Mouse (Mus musculus): ENCODE measurements around the gene Bsx. TPM values are rescaled to one million over a fixed set of nuclear protein-coding genes. Genes with fewer than 3 reads are reported as not detected.
A peak's percentile ranks its signal among the peaks of the same experiment; 100 is the strongest.

The Bsx gene
- not detected in 2 replicates for polyA plus RNA-seq (2016; fragmentation: Nextera tagmentation; extraction: Ambion mirVana)

GRCm38 (mm10) chr9:40873556-40874470, at the start of gene Bsx:
Gene Bsx, plus strand, starts transcription at chr9:40874127.
- no peak within 1 kb of the TSS for H3K9ac ChIP-seq
- peak within 1 kb of the TSS; percentile 46 for H3K4me2 ChIP-seq (replicated peaks)
- H3K9me3 ChIP-seq = no peaks in the 10 kb centered on the region
- H3K36me3 ChIP-seq = no peaks in the 10 kb centered on the region
- ATAC-seq (ENCODE audit: low FRiP score, low read depth) = peak; percentile 80
- peaks cover 98% of the 10 kb centered on the region for H3K27me3 ChIP-seq (replicated peaks)
- WGBS = 2% methylated on average over 32 of the region's 32 CpGs
- peaks cover 21% of the 10 kb centered on the region; the same call in 1 of the 2 replicates for H3K4me1 ChIP-seq
- no peak within 1 kb of the TSS for H3K27ac ChIP-seq
- no peak within 1 kb of the TSS for H3K4me3 ChIP-seq

GRCm38 (mm10) chr9:40825601-40826000, 48.3 kb upstream of the Bsx start:
- Histone ChIP-seq H3K9me3 (no peaks in the 10 kb centered on the region), H3K27me3 (replicated peaks) (no peaks in the 10 kb centered on the region), H3K27ac (no peak overlapping the region), H3K4me2 (replicated peaks) (no peak overlapping the region), H3K4me3 (no peak overlapping the region), H3K4me1 (peaks cover 10% of the 10 kb centered on the region), H3K9ac (no peak overlapping the region), H3K36me3 (no peaks in the 10 kb centered on the region)
- 53% methylated on average over 6 of the region's 6 CpGs for WGBS
- no peak for ATAC-seq (ENCODE audit: low FRiP score, low read depth)

GRCm38 (mm10) chr9:40827366-40827765, 46.6 kb upstream of the Bsx start:
- Histone ChIP-seq H3K4me1 (peaks cover 1% of the 10 kb centered on the region; the same call in 1 of the 2 replicates), H3K27me3 (replicated peaks) (no peaks in the 10 kb centered on the region), H3K4me3 (no peak overlapping the region), H3K27ac (no peak overlapping the region), H3K9ac (no peak overlapping the region), H3K9me3 (no peaks in the 10 kb centered on the region), H3K36me3 (no peaks in the 10 kb centered on the region), H3K4me2 (replicated peaks) (no peak overlapping the region)
- WGBS = 77% methylated on average over 4 of the region's 4 CpGs
- ATAC-seq (ENCODE audit: low FRiP score, low read depth) = no peak

GRCm38 (mm10) chr9:40834569-40834968, 39.4 kb upstream of the Bsx start:
- H3K27me3 ChIP-seq (replicated peaks) = no peaks in the 10 kb centered on the region
- H3K4me1 ChIP-seq = no peaks in the 10 kb centered on the region
- H3K4me3 ChIP-seq = no peak overlapping the region
- no peak overlapping the region for H3K9ac ChIP-seq
- WGBS = 9% methylated on average over 12 of the region's 12 CpGs
- no peak for ATAC-seq (ENCODE audit: low FRiP score, low read depth)
- H3K36me3 ChIP-seq = no peaks in the 10 kb centered on the region
- H3K4me2 ChIP-seq (replicated peaks) = no peak overlapping the region
- no peak overlapping the region for H3K27ac ChIP-seq
- no peaks in the 10 kb centered on the region for H3K9me3 ChIP-seq

- Histone ChIP-seq H3K9me3 (no peaks in the 10 kb centered on the region), H3K27me3 (replicated peaks) (no peaks in the 10 kb centered on the region), H3K4me3 (no peak overlapping the region), H3K27ac (no peak overlapping the region), H3K4me1 (no peaks in the 10 kb centered on the region), H3K9ac (no peak overlapping the region), H3K36me3 (no peaks in the 10 kb centered on the region), H3K4me2 (replicated peaks) (no peak overlapping the region)
- no peak for ATAC-seq (ENCODE audit: low FRiP score, low read depth)
- whole genome bisulfite sequencing = 86% methylated on average over 3 of the region's 3 CpGs
Measured at GRCm38 (mm10) chr9:40836681-40837080, 37.2 kb upstream of the Bsx start.

- ATAC-seq (ENCODE audit: low FRiP score, low read depth) = no peak
Measured at GRCm38 (mm10) chr9:40839662-40840061, 34.3 kb upstream of the Bsx start.

GRCm38 (mm10) chr9:40851515-40851914, 22.4 kb upstream of the Bsx start:
- no peak overlapping the region for H3K4me2 ChIP-seq (replicated peaks)
- H3K4me1 ChIP-seq = no peaks in the 10 kb centered on the region
- no peak overlapping the region for H3K9ac ChIP-seq
- H3K9me3 ChIP-seq = no peaks in the 10 kb centered on the region
- 39% methylated on average over 2 of the region's 2 CpGs for WGBS
- H3K27me3 ChIP-seq (replicated peaks) = peaks cover 8% of the 10 kb centered on the region; the same call in 1 of the 2 replicates
- no peaks in the 10 kb centered on the region for H3K36me3 ChIP-seq
- H3K4me3 ChIP-seq = no peak overlapping the region
- no peak for ATAC-seq (ENCODE audit: low FRiP score, low read depth)
- no peak overlapping the region for H3K27ac ChIP-seq

More at GRCm38 (mm10) chr9:40839662-40840061, 34.3 kb upstream of the Bsx start:
- H3K27me3 ChIP-seq (replicated peaks) = no peaks in the 10 kb centered on the region
- H3K4me2 ChIP-seq (replicated peaks) = no peak overlapping the region
- H3K27ac ChIP-seq = no peak overlapping the region
- H3K9me3 ChIP-seq = no peaks in the 10 kb centered on the region
- H3K4me3 ChIP-seq = no peak overlapping the region
- H3K9ac ChIP-seq = no peak overlapping the region
- H3K36me3 ChIP-seq = no peaks in the 10 kb centered on the region
- no peaks in the 10 kb centered on the region for H3K4me1 ChIP-seq
- 81% methylated on average over 3 of the region's 3 CpGs for WGBS

GRCm38 (mm10) chr9:40858461-40859160, 15.3 kb upstream of the Bsx start:
- WGBS = 8% methylated on average over 21 of the region's 21 CpGs

GRCm38 (mm10) chr9:40859196-40859595, 14.7 kb upstream of the Bsx start:
- ATAC-seq (ENCODE audit: low FRiP score, low read depth) = peak; percentile 50; the same call in 1 of the 2 replicates
- no peak overlapping the region for H3K4me3 ChIP-seq

More at GRCm38 (mm10) chr9:40858461-40859160, 15.3 kb upstream of the Bsx start:
- peak overlapping the region; percentile 55 for H3K4me2 ChIP-seq (replicated peaks)
- H3K27me3 ChIP-seq (replicated peaks) = peaks cover 35% of the 10 kb centered on the region
- H3K36me3 ChIP-seq = no peaks in the 10 kb centered on the region
- no peaks in the 10 kb centered on the region for H3K9me3 ChIP-seq
- peak; percentile 80; the same call in 1 of the 2 replicates for ATAC-seq (ENCODE audit: low FRiP score, low read depth)
- H3K27ac ChIP-seq = no peak overlapping the region
- no peak overlapping the region for H3K9ac ChIP-seq
- H3K4me3 ChIP-seq = peak overlapping the region; percentile 18
- peaks cover 7% of the 10 kb centered on the region; the same call in 1 of the 2 replicates for H3K4me1 ChIP-seq

GRCm38 (mm10) chr9:40870331-40870730, 3.6 kb upstream of the Bsx start:
- Histone ChIP-seq H3K9me3 (no peaks in the 10 kb centered on the region), H3K27ac (no peak overlapping the region), H3K27me3 (replicated peaks) (peaks cover 68% of the 10 kb centered on the region), H3K36me3 (no peaks in the 10 kb centered on the region), H3K9ac (no peak overlapping the region), H3K4me1 (peaks cover 9% of the 10 kb centered on the region; the same call in 1 of the 2 replicates), H3K4me2 (replicated peaks) (no peak overlapping the region), H3K4me3 (no peak overlapping the region)
- 77% methylated on average over 5 of the region's 5 CpGs for WGBS
- no peak for ATAC-seq (ENCODE audit: low FRiP score, low read depth)

More at GRCm38 (mm10) chr9:40859196-40859595, 14.7 kb upstream of the Bsx start:
- H3K27ac ChIP-seq = no peak overlapping the region
- H3K36me3 ChIP-seq = no peaks in the 10 kb centered on the region
- WGBS = 2% methylated on average over 9 of the region's 9 CpGs
- H3K4me1 ChIP-seq = peaks cover 7% of the 10 kb centered on the region; the same call in 1 of the 2 replicates
- H3K9ac ChIP-seq = no peak overlapping the region
- no peaks in the 10 kb centered on the region for H3K9me3 ChIP-seq
- peak overlapping the region; percentile 55 for H3K4me2 ChIP-seq (replicated peaks)
- H3K27me3 ChIP-seq (replicated peaks) = peaks cover 39% of the 10 kb centered on the region

GRCm38 (mm10) chr9:40871369-40872155, 2.4 kb upstream of the Bsx start:
- WGBS = 1% methylated on average over 34 of the region's 34 CpGs
- no peak for ATAC-seq (ENCODE audit: low FRiP score, low read depth)

More at GRCm38 (mm10) chr9:40871369-40872155, 2.4 kb upstream of the Bsx start:
- no peaks in the 10 kb centered on the region for H3K36me3 ChIP-seq
- peaks cover 80% of the 10 kb centered on the region for H3K27me3 ChIP-seq (replicated peaks)
- H3K4me2 ChIP-seq (replicated peaks) = peak overlapping the region; percentile 47
- peaks cover 9% of the 10 kb centered on the region; the same call in 1 of the 2 replicates for H3K4me1 ChIP-seq
- no peaks in the 10 kb centered on the region for H3K9me3 ChIP-seq
- no peak overlapping the region for H3K4me3 ChIP-seq
- H3K27ac ChIP-seq = no peak overlapping the region
- H3K9ac ChIP-seq = no peak overlapping the region
